Mouse (Mus musculus): Measurements from ENCODE around the gene Plpp4. TPM values are rescaled to one million over a fixed set of nuclear protein-coding genes. Genes with fewer than 3 reads are reported as not detected.

The Plpp4 gene
- 2.9 and 3.1 TPM in 2 replicates for polyA plus RNA-seq (2015; fragmentation: Nextera tagmentation; extraction: Ambion mirVana)

GRCm38 (mm10) chr7:129256621-129257373 is at the start of gene Plpp4:
Gene Plpp4, plus strand, starts transcription at chr7:129257031.
- H3K27ac ChIP-seq: no peak within 1 kb of the TSS
- H3K9me3 ChIP-seq (replicated peaks): no peaks in the 10 kb centered on the region
- ATAC-seq (replicated peaks; ENCODE audit: low FRiP score): peak; percentile 90
- H3K4me2 ChIP-seq: peak within 1 kb of the TSS; percentile 88
- H3K9ac ChIP-seq: peak within 1 kb of the TSS; percentile 43
- peak within 1 kb of the TSS; percentile 48 for H3K4me3 ChIP-seq (replicated peaks)
- peaks cover 62% of the 10 kb centered on the region for H3K27me3 ChIP-seq
- WGBS: under 1% methylated on average over 62 of the region's 66 CpGs
- H3K4me1 ChIP-seq: peaks cover 16% of the 10 kb centered on the region
- H3K36me3 ChIP-seq: no peaks in the 10 kb centered on the region

- ATAC-seq (replicated peaks; ENCODE audit: low FRiP score): no peak
- 87% methylated on average over 10 of the region's 10 CpGs for WGBS
- no peak overlapping the region for H3K4me3 ChIP-seq (replicated peaks)
- no peaks in the 10 kb centered on the region for H3K9me3 ChIP-seq (replicated peaks)
- H3K36me3 ChIP-seq: no peaks in the 10 kb centered on the region
- H3K27me3 ChIP-seq: no peaks in the 10 kb centered on the region
- H3K4me1 ChIP-seq: no peaks in the 10 kb centered on the region
- no peak overlapping the region for H3K27ac ChIP-seq
- H3K9ac ChIP-seq: no peak overlapping the region
- H3K4me2 ChIP-seq: no peak overlapping the region
These were observed 40.8 kb upstream of the Plpp4 start for GRCm38 (mm10) chr7:129215926-129216543.

GRCm38 (mm10) chr7:129216547-129217195 is 40.2 kb upstream of the Plpp4 start:
- no peaks in the 10 kb centered on the region for H3K27me3 ChIP-seq
- H3K36me3 ChIP-seq: no peaks in the 10 kb centered on the region
- 60% methylated on average over 10 of the region's 10 CpGs for WGBS
- no peak overlapping the region for H3K9ac ChIP-seq
- H3K27ac ChIP-seq: no peak overlapping the region
- no peak overlapping the region for H3K4me2 ChIP-seq
- no peaks in the 10 kb centered on the region for H3K4me1 ChIP-seq
- no peaks in the 10 kb centered on the region for H3K9me3 ChIP-seq (replicated peaks)
- no peak overlapping the region for H3K4me3 ChIP-seq (replicated peaks)
- ATAC-seq (replicated peaks; ENCODE audit: low FRiP score): no peak

- 47% methylated on average over 9 of the region's 9 CpGs for WGBS
- Histone ChIP-seq H3K4me3 (replicated peaks) (no peak overlapping the region), H3K4me2 (no peak overlapping the region), H3K9ac (no peak overlapping the region), H3K36me3 (no peaks in the 10 kb centered on the region), H3K27me3 (no peaks in the 10 kb centered on the region), H3K27ac (no peak overlapping the region), H3K4me1 (no peaks in the 10 kb centered on the region), H3K9me3 (replicated peaks) (no peaks in the 10 kb centered on the region)
- ATAC-seq (replicated peaks; ENCODE audit: low FRiP score): no peak; the same call in 1 of the 2 replicates
These were observed 35.9 kb upstream of the Plpp4 start for GRCm38 (mm10) chr7:129220948-129221347.

- H3K27me3 ChIP-seq: no peaks in the 10 kb centered on the region
- no peak overlapping the region for H3K4me2 ChIP-seq
- WGBS: 90% methylated on average over 3 of the region's 3 CpGs
- H3K36me3 ChIP-seq: no peaks in the 10 kb centered on the region
- ATAC-seq (replicated peaks; ENCODE audit: low FRiP score): no peak
- H3K27ac ChIP-seq: no peak overlapping the region
- no peak overlapping the region for H3K4me3 ChIP-seq (replicated peaks)
- no peak overlapping the region for H3K9ac ChIP-seq
- H3K4me1 ChIP-seq: no peaks in the 10 kb centered on the region
- H3K9me3 ChIP-seq (replicated peaks): no peaks in the 10 kb centered on the region
These were observed 35.2 kb upstream of the Plpp4 start for GRCm38 (mm10) chr7:129221649-129222048.

GRCm38 (mm10) chr7:129235410-129235809 is 21.4 kb upstream of the Plpp4 start:
- H3K27ac ChIP-seq: no peak overlapping the region
- no peak for ATAC-seq (replicated peaks; ENCODE audit: low FRiP score)
- H3K36me3 ChIP-seq: no peaks in the 10 kb centered on the region
- 50% methylated on average over 2 of the region's 2 CpGs for WGBS
- no peak overlapping the region for H3K4me3 ChIP-seq (replicated peaks)
- H3K4me2 ChIP-seq: no peak overlapping the region
- H3K9ac ChIP-seq: no peak overlapping the region
- H3K4me1 ChIP-seq: no peaks in the 10 kb centered on the region
- no peaks in the 10 kb centered on the region for H3K27me3 ChIP-seq
- H3K9me3 ChIP-seq (replicated peaks): no peaks in the 10 kb centered on the region

- H3K9me3 ChIP-seq (replicated peaks): no peaks in the 10 kb centered on the region
- no peaks in the 10 kb centered on the region for H3K36me3 ChIP-seq
- 39% methylated on average over 5 of the region's 5 CpGs for WGBS
- H3K27ac ChIP-seq: no peak overlapping the region
- H3K27me3 ChIP-seq: no peaks in the 10 kb centered on the region
- H3K4me2 ChIP-seq: no peak overlapping the region
- H3K9ac ChIP-seq: no peak overlapping the region
- no peaks in the 10 kb centered on the region for H3K4me1 ChIP-seq
- peak; percentile 79 for ATAC-seq (replicated peaks; ENCODE audit: low FRiP score)
- no peak overlapping the region for H3K4me3 ChIP-seq (replicated peaks)
These were observed 20.8 kb upstream of the Plpp4 start for GRCm38 (mm10) chr7:129235995-129236394.

GRCm38 (mm10) chr7:129250981-129251380 is 5.8 kb upstream of the Plpp4 start:
- Histone ChIP-seq H3K9me3 (replicated peaks) (no peaks in the 10 kb centered on the region), H3K4me1 (no peaks in the 10 kb centered on the region), H3K27me3 (peaks cover 30% of the 10 kb centered on the region), H3K4me3 (replicated peaks) (no peak overlapping the region), H3K36me3 (no peaks in the 10 kb centered on the region), H3K4me2 (no peak overlapping the region), H3K27ac (no peak overlapping the region), H3K9ac (no peak overlapping the region)
- ATAC-seq (replicated peaks; ENCODE audit: low FRiP score): no peak

GRCm38 (mm10) chr7:129253406-129253805 is 3.4 kb upstream of the Plpp4 start:
- 87% methylated on average over 6 of the region's 6 CpGs for WGBS
- Histone ChIP-seq H3K27ac (no peak overlapping the region), H3K27me3 (peaks cover 54% of the 10 kb centered on the region), H3K9ac (no peak overlapping the region), H3K36me3 (no peaks in the 10 kb centered on the region), H3K4me2 (no peak overlapping the region), H3K9me3 (replicated peaks) (no peaks in the 10 kb centered on the region), H3K4me3 (replicated peaks) (no peak overlapping the region), H3K4me1 (peaks cover 16% of the 10 kb centered on the region)
- no peak for ATAC-seq (replicated peaks; ENCODE audit: low FRiP score)

GRCm38 (mm10) chr7:129254126-129254525 is 2.7 kb upstream of the Plpp4 start:
- Histone ChIP-seq H3K36me3 (no peaks in the 10 kb centered on the region), H3K4me1 (peaks cover 16% of the 10 kb centered on the region), H3K27ac (no peak overlapping the region), H3K4me3 (replicated peaks) (no peak overlapping the region), H3K9me3 (replicated peaks) (no peaks in the 10 kb centered on the region), H3K4me2 (no peak overlapping the region), H3K27me3 (peaks cover 58% of the 10 kb centered on the region), H3K9ac (no peak overlapping the region)
- ATAC-seq (replicated peaks; ENCODE audit: low FRiP score): no peak
- 85% methylated on average over 1 of the region's 1 CpGs for WGBS

GRCm38 (mm10) chr7:129255406-129255805 is 1.4 kb upstream of the Plpp4 start:
- H3K27ac ChIP-seq: no peak overlapping the region
- H3K36me3 ChIP-seq: no peaks in the 10 kb centered on the region
- H3K4me3 ChIP-seq (replicated peaks): no peak overlapping the region
- peaks cover 61% of the 10 kb centered on the region for H3K27me3 ChIP-seq
- ATAC-seq (replicated peaks; ENCODE audit: low FRiP score): no peak
- H3K4me2 ChIP-seq: no peak overlapping the region
- no peaks in the 10 kb centered on the region for H3K9me3 ChIP-seq (replicated peaks)
- H3K4me1 ChIP-seq: peaks cover 16% of the 10 kb centered on the region
- WGBS: 94% methylated on average over 6 of the region's 6 CpGs
- H3K9ac ChIP-seq: no peak overlapping the region

GRCm38 (mm10) chr7:129257374-129258018 is 665 bp downstream of the Plpp4 start:
- Histone ChIP-seq H3K27me3 (peaks cover 55% of the 10 kb centered on the region), H3K9ac (peak overlapping the region; percentile 43; the same call in 1 of the 2 replicates), H3K27ac (no peak overlapping the region), H3K4me1 (peaks cover 16% of the 10 kb centered on the region), H3K36me3 (no peaks in the 10 kb centered on the region), H3K9me3 (replicated peaks) (no peaks in the 10 kb centered on the region), H3K4me2 (peak overlapping the region; percentile 88), H3K4me3 (replicated peaks) (peak overlapping the region; percentile 48)
- ATAC-seq (replicated peaks; ENCODE audit: low FRiP score): no peak
- WGBS: 12% methylated on average over 13 of the region's 13 CpGs
